Mouse (Mus musculus): Measurements from ENCODE around the gene Lin28a. TPM values are rescaled to one million over a fixed set of nuclear protein-coding genes. Genes with fewer than 3 reads are reported as not detected.
A peak's percentile ranks its signal among the peaks of the same experiment; 100 is the strongest.

The Lin28a gene
- not detected for total RNA-seq (2021)
- long read RNA-seq, experiment 1: 0 reads
- long read RNA-seq, experiment 2: 0 reads

- DNase-seq: no peak
Observed at GRCm38 (mm10) chr4:134018779-134019145, at the start of gene Lin28a. TSS of gene Lin28a (minus strand) at chr4:134018841.

- no peak for DNase-seq
Observed at GRCm38 (mm10) chr4:134067833-134068544, 49.3 kb upstream of the Lin28a start.

GRCm38 (mm10) chr4:134067383-134067782 is 48.7 kb upstream of the Lin28a start:
- no peak for DNase-seq

- DNase-seq: no peak
Observed at GRCm38 (mm10) chr4:134065431-134066004, 46.9 kb upstream of the Lin28a start.

GRCm38 (mm10) chr4:134062561-134062960 is 43.9 kb upstream of the Lin28a start:
- DNase-seq: no peak

- no peak for DNase-seq
Observed at GRCm38 (mm10) chr4:134061944-134062446, 43.4 kb upstream of the Lin28a start.

GRCm38 (mm10) chr4:134061166-134061830 is 42.7 kb upstream of the Lin28a start:
- no peak for DNase-seq

- no peak for DNase-seq
Observed at GRCm38 (mm10) chr4:134060135-134060865, 41.7 kb upstream of the Lin28a start, which contains the start of gene Crybg2. TSS of gene Crybg2 (plus strand) at chr4:134060815.

GRCm38 (mm10) chr4:134058908-134059307 is 40.3 kb upstream of the Lin28a start:
- DNase-seq: no peak

GRCm38 (mm10) chr4:134058166-134058715 is 39.6 kb upstream of the Lin28a start:
- no peak for DNase-seq

- DNase-seq: no peak
Observed at GRCm38 (mm10) chr4:134053538-134053937, 34.9 kb upstream of the Lin28a start, which contains the start of gene Zfp683. TSS of gene Zfp683 (plus strand) at chr4:134053838.

GRCm38 (mm10) chr4:134052560-134052959 is 33.9 kb upstream of the Lin28a start:
- peak; percentile 11 to 25 for DNase-seq

- no peak for DNase-seq
Observed at GRCm38 (mm10) chr4:134051912-134052311, 33.3 kb upstream of the Lin28a start.

GRCm38 (mm10) chr4:134047648-134048047 is 29.0 kb upstream of the Lin28a start:
- no peak for DNase-seq

- DNase-seq: no peak
Observed at GRCm38 (mm10) chr4:134043041-134043440, 24.4 kb upstream of the Lin28a start.

GRCm38 (mm10) chr4:134041317-134042123 is 22.9 kb upstream of the Lin28a start:
- no peak for DNase-seq

- peak; percentile 50 to 85 for DNase-seq
Observed at GRCm38 (mm10) chr4:134035953-134036352, 17.3 kb upstream of the Lin28a start.

- DNase-seq: no peak
Observed at GRCm38 (mm10) chr4:134025802-134026201, 7.2 kb upstream of the Lin28a start.

- DNase-seq: peak; percentile 48 to 91
Observed at GRCm38 (mm10) chr4:134020621-134021020, 2.0 kb upstream of the Lin28a start.

- DNase-seq: no peak
Observed at GRCm38 (mm10) chr4:134019641-134020351, 1.2 kb upstream of the Lin28a start.
